8 mouse cellular contexts compared by ENCODE assay signal in the genomic region with DNA sequence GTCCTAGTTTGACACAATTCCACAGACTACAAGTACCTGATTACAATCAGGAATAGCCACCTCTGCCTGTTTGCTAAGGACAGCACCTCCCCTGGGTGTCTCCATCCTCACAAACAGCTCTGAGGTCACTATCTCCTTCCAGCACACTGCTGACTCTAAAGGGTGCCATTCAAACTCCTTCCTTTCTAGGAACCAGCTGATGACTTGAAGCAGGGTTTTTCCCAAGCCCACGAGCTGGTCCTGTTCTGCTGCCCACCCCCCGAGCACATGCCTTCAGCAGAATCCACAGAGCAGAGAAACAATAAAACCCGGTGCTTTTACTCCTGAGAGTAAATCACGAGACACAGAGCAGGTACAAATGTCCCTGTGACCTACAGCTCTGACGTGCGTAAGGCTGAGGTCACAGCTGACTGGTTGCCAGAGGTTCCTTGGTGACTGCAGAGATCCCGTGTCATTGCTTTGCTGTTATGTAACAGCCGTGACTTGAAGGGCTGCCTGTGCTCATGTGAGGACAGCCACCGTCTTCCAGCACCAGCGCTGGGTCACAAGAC.
DNase-seq lines count a peak whose midpoint lies in the region; ATAC-seq and TF ChIP-seq lines count a peak whose summit lies in the region.
"Had no signal": no experiment of that assay in that cellular context is flagged by ENCODE, and none has a peak within 500 bp of the region (broad histone marks: within the 10 kb centered on the region; RNA-seq: fewer than 3 reads in every experiment).

No protein-coding gene starts in this region.

- dilution Hi-C loops in CH12.LX (cut with MboI; ENCODE audit: extremely low pct_ligation_motif_present, extremely low pct_unique_long_range_greater_than_20kb, low sequenced_read_pairs) = no loop called here

- 20% methylated on average over 10 of the region's 10 CpGs for WGBS in embryonic facial prominence, embryonic 15.5 days

- no peak overlapping the region for H3K4me3 ChIP-seq in CH12.LX (replicated peaks in 1 of 3; ENCODE audit: low read depth in 2 of 3, low read length in 2 of 3, poor library complexity in 1 of 3)
- no peak overlapping the region for H3K4me3 ChIP-seq in embryonic facial prominence, embryonic 15.5 days (replicated peaks)
- H3K4me3 ChIP-seq: neural tube, embryonic 13.5 days had no signal

- TF ChIP-seq RAD21 in CH12.LX (IDR thresholded peaks at IDR 0.05; ENCODE audit: low read depth, low read length) = no peak

- no peaks in the 10 kb centered on the region for H3K79me2 ChIP-seq in CH12.LX (replicated peaks; ENCODE audit: control insufficient read depth, extremely low read depth, insufficient read depth, poor library complexity, severe bottlenecking)

- H3K27me3 ChIP-seq in CH12.LX (replicated peaks) = no peaks in the 10 kb centered on the region
- no peaks in the 10 kb centered on the region for H3K27me3 ChIP-seq in embryonic facial prominence, embryonic 15.5 days
- H3K27me3 ChIP-seq: neural tube, embryonic 13.5 days had no signal

- TF ChIP-seq EP300 in CH12.LX (IDR thresholded peaks at IDR 0.05; ENCODE audit: low read length) = no peak

- in situ Hi-C loops in CH12.LX (cut with MboI; ENCODE audit: low pct_ligation_motif_present, low pct_unique_long_range_greater_than_20kb, low sequenced_read_pairs) = no loop called here

- peak; percentile 41 for DNase-seq in CH12.LX (ENCODE audit: extremely low read depth)
- DNase-seq in adrenal gland, adult 18-20 months (ENCODE audit: low spot score in 2 of 2) = peak; percentile 73
- peak; percentile 86 for DNase-seq in heart, postnatal 4 days
- DNase-seq in lung, adult 18-20 months = peak; percentile 88 to 91
- no peak for DNase-seq in ovary, postnatal 14 days (ENCODE audit: low spot score)

- no peak for TF ChIP-seq POLR2A in CH12.LX (IDR thresholded peaks at IDR 0.05; ENCODE audit: low read depth, low read length)

- no peaks in the 10 kb centered on the region for H3K36me3 ChIP-seq in CH12.LX (replicated peaks in 1 of 2; ENCODE audit: control insufficient read depth in 1 of 2, insufficient read depth in 1 of 2, low read length in 1 of 2)
- no peaks in the 10 kb centered on the region for H3K36me3 ChIP-seq in embryonic facial prominence, embryonic 15.5 days
- H3K36me3 ChIP-seq: neural tube, embryonic 13.5 days had no signal

- peaks cover 3 to 22% of the 10 kb centered on the region in 2 experiments; a peak in 3 of 4 replicates for H3K4me1 ChIP-seq in CH12.LX (ENCODE audit: control insufficient read depth in 1 of 2, insufficient read depth in 2 of 2)
- peaks cover 25% of the 10 kb centered on the region for H3K4me1 ChIP-seq in embryonic facial prominence, embryonic 15.5 days

- no peak overlapping the region for H3K27ac ChIP-seq in CH12.LX (ENCODE audit: insufficient read depth, low read depth)
- H3K27ac ChIP-seq in embryonic facial prominence, embryonic 15.5 days (replicated peaks) = peak overlapping the region; percentile 85
- H3K27ac ChIP-seq: neural tube, embryonic 13.5 days had no signal

- ATAC-seq in embryonic facial prominence, embryonic 15.5 days (ENCODE audit: insufficient number of reproducible peaks, low FRiP score, low TSS enrichment, low read depth) = 0 out of 2 replicates have a peak, but pooled peaks have one; percentile 40
- no peak for ATAC-seq in erythroid progenitor cell, adult 5-6 weeks (replicated peaks; ENCODE audit: low FRiP score, poor library complexity, severe bottlenecking)

- no peaks in the 10 kb centered on the region for H3K9me3 ChIP-seq in CH12.LX (replicated peaks; ENCODE audit: low read length)
- no peaks in the 10 kb centered on the region for H3K9me3 ChIP-seq in embryonic facial prominence, embryonic 15.5 days (replicated peaks)
- H3K9me3 ChIP-seq: neural tube, embryonic 13.5 days had no signal

- H3K4me2 ChIP-seq in CH12.LX (ENCODE audit: insufficient read depth, low read depth, poor library complexity, severe bottlenecking) = 0 out of 2 replicates have a peak overlapping the region, but pooled peaks have one; percentile 32
- H3K4me2 ChIP-seq in embryonic facial prominence, embryonic 15.5 days (replicated peaks) = 0 out of 2 replicates have a peak overlapping the region, but pooled peaks have one; percentile 0
- H3K4me2 ChIP-seq: neural tube, embryonic 13.5 days had no signal

- no peak overlapping the region for H3K9ac ChIP-seq in CH12.LX (ENCODE audit: insufficient read depth, low read depth)
- H3K9ac ChIP-seq in embryonic facial prominence, embryonic 15.5 days = no peak overlapping the region
- H3K9ac ChIP-seq: neural tube, embryonic 13.5 days had no signal

- TF ChIP-seq CTCF in CH12.LX (conservative IDR thresholded peaks at IDR 0.05 in 1 of 2, IDR thresholded peaks at IDR 0.05 in 1 of 2; ENCODE audit: low read depth in 2 of 2, low read length in 2 of 2) = no peak

TF ChIP-seq in CH12.LX, 34 proteins besides CTCF, POLR2A, EP300 and RAD21:
- TF ChIP-seq BHLHE40 (IDR thresholded peaks at IDR 0.05; ENCODE audit: low read depth, low read length) (peak; percentile 86), ZMIZ1 (IDR thresholded peaks at IDR 0.05; ENCODE audit: low read depth, low read length) (no peak)
TF ChIP-seq in CH12.LX: peak in this region for 1.
